Mouse (Mus musculus) G1E (cell line): ENCODE results near the gene Gm11567.

Experiments
- CTCF ChIP-seq: IDR thresholded peaks from 2 replicates; pipeline ENCODE4 v1.5.1; 2012; ENCODE audit warnings: low read depth, low read length, inconsistent platforms, mixed read lengths
- GATA1 ChIP-seq: IDR thresholded peaks from 2 replicates; pipeline ENCODE4 v1.6.1; 2012; ENCODE audit warnings: borderline replicate concordance, low read length, inconsistent platforms, mixed read lengths

- TF ChIP-seq CTCF: no peak
- no peak for TF ChIP-seq GATA1
These were observed 24.9 kb upstream of the Gm11567 start for GRCm38 (mm10) chr11:99854121-99854520.
